Mouse (Mus musculus): ENCODE data around the gene Derl2. TPM values are rescaled to one million over a fixed set of nuclear protein-coding genes. Genes with fewer than 3 reads are reported as not detected.
A peak's percentile ranks its signal among the peaks of the same experiment; 100 is the strongest.

The Derl2 gene
- polyA plus RNA-seq, 1 experiment from 2014 or later, result 77.4 TPM

DNA sequence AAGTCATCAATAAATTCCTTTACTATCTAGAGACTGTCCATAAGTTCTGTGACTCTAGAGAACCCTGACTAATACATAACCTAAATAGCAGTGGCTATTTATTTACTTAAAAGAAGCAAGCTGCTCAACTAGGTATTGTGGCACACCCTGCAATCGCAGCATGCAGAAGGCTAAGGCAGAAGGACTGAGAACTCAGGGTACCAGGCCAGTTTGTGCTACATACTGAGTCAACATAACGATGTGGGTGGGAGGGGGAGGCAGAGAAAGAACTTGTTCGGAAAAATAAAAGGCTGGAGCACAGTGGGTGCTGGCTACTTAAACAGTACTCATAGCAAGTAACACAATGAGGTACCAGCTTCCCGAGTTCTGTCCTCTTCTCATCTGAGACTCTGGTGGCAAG is 18.5 kb downstream of the Derl2 start:
- peaks cover 6% of the 10 kb centered on the region for H3K4me1 ChIP-seq (replicated peaks; ENCODE audit: control insufficient read depth, insufficient read depth, low read length)
- 86% methylated on average over 4 of the region's 4 CpGs for WGBS
- no peak overlapping the region for H3K4me3 ChIP-seq (ENCODE audit: low read depth, low read length)
- no peak overlapping the region for H3K9ac ChIP-seq (ENCODE audit: low read depth, low read length)
- no peak overlapping the region for H3K4me2 ChIP-seq (replicated peaks; ENCODE audit: low read depth)
- no peak overlapping the region for H3K27ac ChIP-seq (ENCODE audit: low read depth, low read length)
- peaks cover 23% of the 10 kb centered on the region; the same call in 1 of the 2 replicates for H3K36me3 ChIP-seq (ENCODE audit: control insufficient read depth, insufficient read depth)
- no peak for TF ChIP-seq CTCF (IDR thresholded peaks at IDR 0.05; ENCODE audit: low read depth)
- no peaks in the 10 kb centered on the region for H3K27me3 ChIP-seq (replicated peaks; ENCODE audit: control insufficient read depth, insufficient read depth, low read length)
- ATAC-seq, result no peak
- H3K9me3 ChIP-seq (ENCODE audit: control insufficient read depth), result no peaks in the 10 kb centered on the region

DNA sequence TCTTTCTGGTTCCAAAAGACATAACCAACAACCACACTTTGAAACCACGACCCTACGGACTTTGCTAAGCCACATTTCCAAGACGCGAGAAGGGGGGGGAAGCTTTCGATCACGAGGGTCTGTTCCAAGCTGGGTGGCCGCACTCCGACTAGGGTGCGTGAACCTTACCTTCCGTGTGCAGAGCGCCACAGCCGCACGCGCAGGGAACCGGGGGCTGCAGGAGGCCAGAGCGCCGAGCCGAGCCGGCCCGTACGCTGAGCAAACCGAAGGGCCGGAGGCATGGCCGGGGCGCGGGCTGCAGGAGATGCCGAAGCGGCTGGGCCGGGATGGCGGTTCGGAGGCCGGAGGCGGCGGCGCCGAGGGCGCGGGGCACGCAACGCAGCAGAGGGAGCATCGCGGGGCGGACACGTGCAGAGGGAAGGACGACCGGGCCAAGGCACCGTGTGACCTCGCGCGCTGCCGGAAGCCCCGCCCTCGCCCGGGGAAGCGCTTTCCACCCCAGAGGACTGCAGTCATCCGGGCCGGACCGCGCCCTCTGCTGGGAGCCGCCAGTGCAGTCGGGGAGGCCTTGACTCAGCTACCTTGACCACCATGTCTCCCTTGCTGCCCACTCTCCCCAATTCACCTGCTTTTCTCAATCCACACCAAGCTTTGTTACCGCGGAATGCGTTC is 36.9 kb downstream of the Derl2 start, which contains the start of gene C1qbp:
Gene C1qbp (minus strand): TSS at position 470 of the 672 bp plus-strand sequence.
- WGBS, result under 1% methylated on average over 52 of the region's 64 CpGs
- no peaks in the 10 kb centered on the region for H3K9me3 ChIP-seq (ENCODE audit: control insufficient read depth)
- H3K4me2 ChIP-seq (replicated peaks; ENCODE audit: low read depth), result peak within 1 kb of the TSS; percentile 87
- peak within 1 kb of the TSS; percentile 94 for H3K4me3 ChIP-seq (ENCODE audit: low read depth, low read length)
- H3K27ac ChIP-seq (ENCODE audit: low read depth, low read length), result peak within 1 kb of the TSS; percentile 50; the same call in 1 of the 2 replicates
- peak; percentile 99 for TF ChIP-seq CTCF (IDR thresholded peaks at IDR 0.05; ENCODE audit: low read depth)
- peak; percentile 95 for ATAC-seq
- no peaks in the 10 kb centered on the region for H3K4me1 ChIP-seq (replicated peaks; ENCODE audit: control insufficient read depth, insufficient read depth, low read length)
- H3K36me3 ChIP-seq (ENCODE audit: control insufficient read depth, insufficient read depth), result peaks cover 53% of the 10 kb centered on the region
- peak within 1 kb of the TSS; percentile 82 for H3K9ac ChIP-seq (ENCODE audit: low read depth, low read length)
- H3K27me3 ChIP-seq (replicated peaks; ENCODE audit: control insufficient read depth, insufficient read depth, low read length), result no peaks in the 10 kb centered on the region

GRCm38 (mm10) chr11:70982030-70982429 is 37.6 kb downstream of the Derl2 start:
- Histone ChIP-seq H3K4me3 (ENCODE audit: low read depth, low read length) (peak overlapping the region; percentile 94), H3K4me2 (replicated peaks; ENCODE audit: low read depth) (peak overlapping the region; percentile 87), H3K9me3 (ENCODE audit: control insufficient read depth) (no peaks in the 10 kb centered on the region), H3K27ac (ENCODE audit: low read depth, low read length) (peak overlapping the region; percentile 50; the same call in 1 of the 2 replicates), H3K27me3 (replicated peaks; ENCODE audit: control insufficient read depth, insufficient read depth, low read length) (no peaks in the 10 kb centered on the region), H3K36me3 (ENCODE audit: control insufficient read depth, insufficient read depth) (peaks cover 52% of the 10 kb centered on the region), H3K9ac (ENCODE audit: low read depth, low read length) (peak overlapping the region; percentile 82), H3K4me1 (replicated peaks; ENCODE audit: control insufficient read depth, insufficient read depth, low read length) (no peaks in the 10 kb centered on the region)
- WGBS, result 3% methylated on average over 12 of the region's 12 CpGs
- ATAC-seq, result no peak
- TF ChIP-seq CTCF (IDR thresholded peaks at IDR 0.05; ENCODE audit: low read depth), result no peak

DNA sequence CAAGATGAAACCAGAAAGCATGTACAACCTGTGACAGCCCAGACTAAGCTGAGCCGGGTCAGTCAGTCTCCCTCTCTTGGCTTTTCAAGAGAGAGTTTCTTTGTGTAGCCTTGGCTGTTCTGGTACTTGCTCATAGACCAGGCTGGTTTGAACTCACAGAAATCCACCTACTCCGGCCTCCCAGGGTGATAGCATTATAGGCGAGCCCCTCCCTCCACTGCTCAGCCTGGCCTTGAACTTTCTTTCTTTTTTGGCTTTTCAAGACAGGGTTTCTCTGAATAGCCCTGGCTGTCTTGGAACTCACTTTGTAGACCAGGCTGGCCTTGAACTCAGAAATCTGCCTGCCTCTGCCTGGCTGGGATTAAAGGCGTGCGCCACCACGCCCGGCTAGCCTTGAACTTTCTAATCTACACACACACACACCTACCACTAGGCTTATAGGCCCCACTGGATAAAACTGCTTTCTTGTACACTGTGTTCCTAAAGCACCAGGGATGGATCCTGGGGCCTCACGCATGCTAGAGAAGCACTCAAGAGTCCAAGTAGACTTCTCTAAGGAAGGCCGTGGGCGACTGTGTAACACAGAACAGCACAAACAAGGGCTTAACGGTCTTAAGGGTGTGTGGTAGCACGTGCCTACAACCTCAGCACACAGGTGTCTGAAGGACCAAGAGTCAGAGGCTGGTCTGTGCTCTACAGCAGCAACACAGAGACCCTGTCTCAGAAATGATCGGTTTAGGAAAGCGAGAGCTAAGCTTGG is 38.7 kb downstream of the Derl2 start:
- Histone ChIP-seq H3K27me3 (replicated peaks; ENCODE audit: control insufficient read depth, insufficient read depth, low read length) (no peaks in the 10 kb centered on the region), H3K36me3 (ENCODE audit: control insufficient read depth, insufficient read depth) (peaks cover 53% of the 10 kb centered on the region), H3K9me3 (ENCODE audit: control insufficient read depth) (no peaks in the 10 kb centered on the region), H3K4me1 (replicated peaks; ENCODE audit: control insufficient read depth, insufficient read depth, low read length) (no peaks in the 10 kb centered on the region), H3K4me3 (ENCODE audit: low read depth, low read length) (no peak overlapping the region), H3K4me2 (replicated peaks; ENCODE audit: low read depth) (peak overlapping the region; percentile 87; the same call in 1 of the 2 replicates), H3K27ac (ENCODE audit: low read depth, low read length) (no peak overlapping the region), H3K9ac (ENCODE audit: low read depth, low read length) (no peak overlapping the region)
- no peak for ATAC-seq
- no peak for TF ChIP-seq CTCF (IDR thresholded peaks at IDR 0.05; ENCODE audit: low read depth)
- WGBS, result 85% methylated on average over 14 of the region's 14 CpGs

DNA sequence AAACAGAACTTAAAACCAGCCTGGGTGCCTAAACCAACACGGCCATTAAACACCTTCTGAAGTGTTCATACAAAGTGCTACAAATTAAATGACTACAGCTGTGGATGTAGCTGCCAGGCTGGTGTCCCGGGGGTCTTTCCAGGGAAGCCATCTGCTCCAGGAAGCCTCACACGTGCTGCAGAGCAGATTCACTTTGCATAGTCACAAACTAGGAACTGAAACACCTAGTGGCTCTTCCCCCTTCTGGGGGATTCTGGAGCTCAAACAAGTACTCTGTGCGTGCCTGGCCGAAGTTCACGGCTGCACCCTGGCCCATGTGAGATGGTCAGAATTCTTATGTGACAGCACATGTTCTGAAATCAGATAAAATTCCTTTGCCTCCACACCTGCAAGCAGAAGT is 39.4 kb downstream of the Derl2 start:
- Histone ChIP-seq H3K9me3 (ENCODE audit: control insufficient read depth) (no peaks in the 10 kb centered on the region), H3K27ac (ENCODE audit: low read depth, low read length) (no peak overlapping the region), H3K4me3 (ENCODE audit: low read depth, low read length) (no peak overlapping the region), H3K4me1 (replicated peaks; ENCODE audit: control insufficient read depth, insufficient read depth, low read length) (no peaks in the 10 kb centered on the region), H3K9ac (ENCODE audit: low read depth, low read length) (no peak overlapping the region), H3K27me3 (replicated peaks; ENCODE audit: control insufficient read depth, insufficient read depth, low read length) (no peaks in the 10 kb centered on the region), H3K4me2 (replicated peaks; ENCODE audit: low read depth) (no peak overlapping the region), H3K36me3 (ENCODE audit: control insufficient read depth, insufficient read depth) (peaks cover 56% of the 10 kb centered on the region)
- no peak for TF ChIP-seq CTCF (IDR thresholded peaks at IDR 0.05; ENCODE audit: low read depth)
- ATAC-seq, result no peak
- 77% methylated on average over 6 of the region's 6 CpGs for WGBS

- Histone ChIP-seq H3K4me2 (replicated peaks; ENCODE audit: low read depth) (no peak overlapping the region), H3K36me3 (ENCODE audit: control insufficient read depth, insufficient read depth) (peaks cover 69% of the 10 kb centered on the region), H3K4me1 (replicated peaks; ENCODE audit: control insufficient read depth, insufficient read depth, low read length) (no peaks in the 10 kb centered on the region), H3K9me3 (ENCODE audit: control insufficient read depth) (no peaks in the 10 kb centered on the region), H3K27me3 (replicated peaks; ENCODE audit: control insufficient read depth, insufficient read depth, low read length) (no peaks in the 10 kb centered on the region), H3K27ac (ENCODE audit: low read depth, low read length) (no peak overlapping the region), H3K4me3 (ENCODE audit: low read depth, low read length) (no peak overlapping the region), H3K9ac (ENCODE audit: low read depth, low read length) (no peak overlapping the region)
- no peak for TF ChIP-seq CTCF (IDR thresholded peaks at IDR 0.05; ENCODE audit: low read depth)
- WGBS, result 87% methylated on average over 6 of the region's 6 CpGs
- no peak for ATAC-seq
These were observed 42.3 kb downstream of the Derl2 start for GRCm38 (mm10) chr11:70977293-70977692.

All from intestine, postnatal 0 days (tissue).